Mouse (Mus musculus): ENCODE results near the gene Cgn. TPM values are rescaled to one million over a fixed set of nuclear protein-coding genes. Genes with fewer than 3 reads are reported as not detected.
"Not testable (repeated sequence)": the region's sequence is repeated elsewhere in the genome, so short reads cannot be mapped to it uniquely, and the experiment has no call there.

The Cgn gene
- total and polyA plus RNA-seq, 3 experiments: 0.04 to 0.86 TPM; not detected in 1

- H3K4me1 ChIP-seq (ENCODE audit: control insufficient read depth in 1 of 2, insufficient read depth in 2 of 2, low read length in 2 of 2): no peaks in the 10 kb centered on the region
- TF ChIP-seq NRF1 (IDR thresholded peaks at IDR 0.05; ENCODE audit: insufficient read depth, low read depth, low read length, poor library complexity, severe bottlenecking) (no peak), ZMIZ1 (IDR thresholded peaks at IDR 0.05; ENCODE audit: low read depth, low read length) (no peak), HCFC1 (IDR thresholded peaks at IDR 0.05; ENCODE audit: low read depth, low read length) (no peak), UBTF (IDR thresholded peaks at IDR 0.05; ENCODE audit: borderline replicate concordance, insufficient read depth, low read depth, low read length) (no peak), RAD21 (IDR thresholded peaks at IDR 0.05; ENCODE audit: low read depth, low read length) (no peak), BHLHE40 (IDR thresholded peaks at IDR 0.05; ENCODE audit: borderline replicate concordance, low read depth, low read length) (no peak), CTCF (IDR thresholded peaks at IDR 0.05 in 2 of 3, conservative IDR thresholded peaks at IDR 0.05 in 1 of 3; ENCODE audit: control insufficient read depth in 1 of 3, insufficient read depth in 1 of 3, low read depth in 2 of 3, low read length in 3 of 3, poor library complexity in 1 of 3, severe bottlenecking in 1 of 3) (no peak), SIN3A (IDR thresholded peaks at IDR 0.05; ENCODE audit: low read length) (no peak), TCF12 (IDR thresholded peaks at IDR 0.05; ENCODE audit: low read depth, low read length) (no peak), ZC3H11A (IDR thresholded peaks at IDR 0.05; ENCODE audit: low read depth, low read length) (no peak), TAL1 (IDR thresholded peaks at IDR 0.05; ENCODE audit: low read length) (no peak), USF2 (IDR thresholded peaks at IDR 0.05; ENCODE audit: borderline replicate concordance in 1 of 2, insufficient read depth in 1 of 2, low read depth in 1 of 2, low read length in 2 of 2) (no peak), GATA1 (IDR thresholded peaks at IDR 0.05; ENCODE audit: low read depth, low read length) (no peak), POLR2A (IDR thresholded peaks at IDR 0.05; ENCODE audit: control insufficient read depth in 1 of 2, insufficient read depth in 1 of 2, low read depth in 1 of 2, low read length in 2 of 2, poor library complexity in 1 of 2) (no peak), SMC3 (IDR thresholded peaks at IDR 0.05; ENCODE audit: low read depth, low read length) (no peak), MAZ (IDR thresholded peaks at IDR 0.05; ENCODE audit: low read depth, low read length) (no peak), MXI1 (IDR thresholded peaks at IDR 0.05; ENCODE audit: low read depth, low read length) (no peak), MYC (IDR thresholded peaks at IDR 0.05; ENCODE audit: low read depth, low read length) (no peak)
- no peaks in the 10 kb centered on the region for H3K9me3 ChIP-seq (replicated peaks; ENCODE audit: insufficient read depth, low read length)
- H3K79me2 ChIP-seq (ENCODE audit: control insufficient read depth, insufficient read depth, low read length, poor library complexity): no peaks in the 10 kb centered on the region
- H3K4me3 ChIP-seq (ENCODE audit: control insufficient read depth in 1 of 2, insufficient read depth in 1 of 2, low read depth in 2 of 2, low read length in 2 of 2): no peak overlapping the region
- no peaks in the 10 kb centered on the region for H3K36me3 ChIP-seq (ENCODE audit: control insufficient read depth in 1 of 2, insufficient read depth in 2 of 2, low read length in 2 of 2)
- H3K9ac ChIP-seq (ENCODE audit: control insufficient read depth, low read depth, low read length, poor library complexity, severe bottlenecking): no peak overlapping the region
- no peak for DNase-seq (ENCODE audit: low read depth, low spot score)
- peaks cover 16 to 33% of the 10 kb centered on the region in 2 experiments for H3K27me3 ChIP-seq (ENCODE audit: control insufficient read depth in 1 of 2, insufficient read depth in 2 of 2, low read length in 2 of 2)
- no peak overlapping the region for H3K27ac ChIP-seq (ENCODE audit: control insufficient read depth, low read depth, low read length)
These were observed 12.3 kb downstream of the Cgn start for GRCm38 (mm10) chr3:94774039-94774438.

GRCm38 (mm10) chr3:94765456-94765855 lies 20.8 kb downstream of the Cgn start:
- H3K27ac ChIP-seq (ENCODE audit: control insufficient read depth, low read depth, low read length); H3K9ac ChIP-seq (ENCODE audit: control insufficient read depth, low read depth, low read length, poor library complexity, severe bottlenecking): not testable (repeated sequence)

More at GRCm38 (mm10) chr3:94765456-94765855, 20.8 kb downstream of the Cgn start:
- TF ChIP-seq SIN3A (IDR thresholded peaks at IDR 0.05; ENCODE audit: low read length) (0 out of 2 replicates have a peak, but pooled peaks have one; percentile 32), TAL1 (IDR thresholded peaks at IDR 0.05; ENCODE audit: low read length) (peak; percentile 61; the same call in 1 of the 2 replicates), TCF12 (IDR thresholded peaks at IDR 0.05; ENCODE audit: low read depth, low read length) (peak; percentile 38; the same call in 1 of the 2 replicates), EP300 (IDR thresholded peaks at IDR 0.05; ENCODE audit: low read depth in 1 of 2, low read length in 2 of 2) (peak in 1 of 2 experiments; percentile 31; a peak in 2 of 4 replicates), ETS1 (IDR thresholded peaks at IDR 0.05; ENCODE audit: low read depth, low read length) (0 out of 2 replicates have a peak, but pooled peaks have one; percentile 9), BHLHE40 (IDR thresholded peaks at IDR 0.05; ENCODE audit: borderline replicate concordance, low read depth, low read length) (0 out of 2 replicates have a peak, but pooled peaks have one; percentile 9)
- peak; percentile 44 for DNase-seq (ENCODE audit: low read depth, low spot score)
- not testable (repeated sequence) for H3K4me3 ChIP-seq (ENCODE audit: control insufficient read depth in 1 of 2, insufficient read depth in 1 of 2, low read depth in 2 of 2, low read length in 2 of 2); H3K27me3 ChIP-seq (ENCODE audit: control insufficient read depth in 1 of 2, insufficient read depth in 2 of 2, low read length in 2 of 2); H3K9me3 ChIP-seq (replicated peaks; ENCODE audit: insufficient read depth, low read length); H3K36me3 ChIP-seq (ENCODE audit: control insufficient read depth in 1 of 2, insufficient read depth in 2 of 2, low read length in 2 of 2); H3K4me1 ChIP-seq (ENCODE audit: control insufficient read depth in 1 of 2, insufficient read depth in 2 of 2, low read length in 2 of 2); H3K79me2 ChIP-seq (ENCODE audit: control insufficient read depth, insufficient read depth, low read length, poor library complexity)
